Mouse (Mus musculus): ENCODE measurements around the gene Gmeb2. TPM values are rescaled to one million over a fixed set of nuclear protein-coding genes. Genes with fewer than 3 reads are reported as not detected.

The Gmeb2 gene
- polyA plus RNA-seq, 1 experiment from 2014 or later: 15.7 TPM

Other genes with a start within 250 kb of the Gmeb2 start
- 4.3 TPM in 2 replicates for gene Chrna4, start 244.5 kb downstream of the Gmeb2 start, polyA plus RNA-seq (2015; fragmentation: Nextera tagmentation; extraction: Ambion mirVana)
- 0.16 and 0.44 TPM in 2 replicates for gene Kcnq2, start 152.7 kb downstream of the Gmeb2 start, polyA plus RNA-seq (2015; fragmentation: Nextera tagmentation; extraction: Ambion mirVana)
- 0.10 TPM in 1 of 2 replicates, not detected in the other for gene Eef1a2, start 131.0 kb downstream of the Gmeb2 start, polyA plus RNA-seq (2015; fragmentation: Nextera tagmentation; extraction: Ambion mirVana)
- gene Ppdpf, start 100.8 kb downstream of the Gmeb2 start, polyA plus RNA-seq (2015; fragmentation: Nextera tagmentation; extraction: Ambion mirVana): 302 and 310 TPM in 2 replicates
- gene Ptk6, start 85.2 kb downstream of the Gmeb2 start, polyA plus RNA-seq (2015; fragmentation: Nextera tagmentation; extraction: Ambion mirVana): not detected in 2 replicates
- 0.25 and 0.37 TPM in 2 replicates for gene Srms, start 74.8 kb downstream of the Gmeb2 start, polyA plus RNA-seq (2015; fragmentation: Nextera tagmentation; extraction: Ambion mirVana)
- gene Fndc11, start 68.0 kb downstream of the Gmeb2 start, polyA plus RNA-seq (2015; fragmentation: Nextera tagmentation; extraction: Ambion mirVana): 0.26 and 0.59 TPM in 2 replicates
- 1.9 and 2.0 TPM in 2 replicates for gene Helz2, start 46.0 kb downstream of the Gmeb2 start, polyA plus RNA-seq (2015; fragmentation: Nextera tagmentation; extraction: Ambion mirVana)
- gene Stmn3, start 26.5 kb upstream of the Gmeb2 start, polyA plus RNA-seq (2015; fragmentation: Nextera tagmentation; extraction: Ambion mirVana): 3.7 and 7.7 TPM in 2 replicates
- 51.2 and 57.9 TPM in 2 replicates for gene Rtel1, start 31.7 kb upstream of the Gmeb2 start, polyA plus RNA-seq (2015; fragmentation: Nextera tagmentation; extraction: Ambion mirVana)
- gene Zgpat, start 76.9 kb upstream of the Gmeb2 start, polyA plus RNA-seq (2015; fragmentation: Nextera tagmentation; extraction: Ambion mirVana): 48.8 and 50.5 TPM in 2 replicates
- 72.5 and 73.5 TPM in 2 replicates for gene Arfrp1, start 77.4 kb upstream of the Gmeb2 start, polyA plus RNA-seq (2015; fragmentation: Nextera tagmentation; extraction: Ambion mirVana)
- gene Lime1, start 92.0 kb upstream of the Gmeb2 start, polyA plus RNA-seq (2015; fragmentation: Nextera tagmentation; extraction: Ambion mirVana): 28.3 and 32.6 TPM in 2 replicates
- gene Zbtb46, start 171.4 kb upstream of the Gmeb2 start, polyA plus RNA-seq (2015; fragmentation: Nextera tagmentation; extraction: Ambion mirVana): 26.2 and 30.5 TPM in 2 replicates
- gene Abhd16b, start 205.2 kb upstream of the Gmeb2 start, polyA plus RNA-seq (2015; fragmentation: Nextera tagmentation; extraction: Ambion mirVana): 0.15 and 0.20 TPM in 2 replicates
- 168 and 172 TPM in 2 replicates for gene Tpd52l2, start 209.1 kb upstream of the Gmeb2 start, polyA plus RNA-seq (2015; fragmentation: Nextera tagmentation; extraction: Ambion mirVana)
- gene Dnajc5, start 232.4 kb upstream of the Gmeb2 start, polyA plus RNA-seq (2015; fragmentation: Nextera tagmentation; extraction: Ambion mirVana): 91.7 and 100 TPM in 2 replicates

Data from kidney, embryonic 16.5 days (tissue).